Mouse (Mus musculus): Measurements from ENCODE around the gene Ccdc9b. TPM values are rescaled to one million over a fixed set of nuclear protein-coding genes. Genes with fewer than 3 reads are reported as not detected.

Ccdc9b gene
- polyA plus RNA-seq, 1 experiment from 2014 or later, result 0.68 TPM

- WGBS, result 69% methylated on average over 3 of the region's 3 CpGs
Measured at GRCm38 (mm10) chr2:118740341-118740740, 22.1 kb downstream of the Ccdc9b start.

DNA sequence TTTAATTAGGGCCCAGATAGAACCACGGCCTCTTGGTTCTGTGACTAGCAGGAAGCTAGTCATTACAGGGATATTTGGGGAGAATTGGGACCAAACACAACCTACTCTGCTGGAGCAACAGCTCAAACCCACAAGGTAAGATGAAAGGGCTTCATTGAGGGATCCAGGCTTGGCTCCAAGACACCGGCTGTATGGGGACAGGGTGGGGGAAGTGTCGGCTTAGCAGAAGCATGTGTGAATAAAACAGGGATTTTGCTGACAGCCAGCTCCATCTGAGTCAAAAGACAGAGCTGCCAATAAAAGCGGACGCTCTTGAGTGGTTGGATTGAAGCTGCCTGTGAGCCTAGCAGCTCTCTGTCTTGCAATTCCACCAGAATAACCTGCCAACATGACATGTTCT is 29.1 kb downstream of the Ccdc9b start:
- WGBS, result 82% methylated on average over 5 of the region's 5 CpGs
- no peak overlapping the region for H3K9ac ChIP-seq (ENCODE audit: low read depth, low read length)
- ATAC-seq (ENCODE audit: low FRiP score), result no peak
- no peaks in the 10 kb centered on the region for H3K36me3 ChIP-seq (ENCODE audit: control insufficient read depth, insufficient read depth, low read length)
- no peak overlapping the region for H3K4me3 ChIP-seq (ENCODE audit: low read depth, low read length)
- H3K4me2 ChIP-seq (replicated peaks; ENCODE audit: low read depth, low read length), result no peak overlapping the region
- DNase-seq (ENCODE audit: low spot score), result no peak
- no peaks in the 10 kb centered on the region for H3K9me3 ChIP-seq (ENCODE audit: control insufficient read depth, low read length)
- H3K27me3 ChIP-seq (ENCODE audit: control insufficient read depth, insufficient read depth, low read length), result peaks cover 10% of the 10 kb centered on the region
- no peak overlapping the region for H3K27ac ChIP-seq (ENCODE audit: low read depth, low read length)
- H3K4me1 ChIP-seq (replicated peaks; ENCODE audit: control insufficient read depth, insufficient read depth, low read length), result no peaks in the 10 kb centered on the region

More at GRCm38 (mm10) chr2:118740341-118740740, 22.1 kb downstream of the Ccdc9b start:
- H3K4me1 ChIP-seq (replicated peaks; ENCODE audit: control insufficient read depth, insufficient read depth, low read length), result no peaks in the 10 kb centered on the region; the same call in 1 of the 2 replicates
- no peak overlapping the region for H3K4me2 ChIP-seq (replicated peaks; ENCODE audit: low read depth, low read length)
- no peak overlapping the region for H3K4me3 ChIP-seq (ENCODE audit: low read depth, low read length)
- H3K9me3 ChIP-seq (ENCODE audit: control insufficient read depth, low read length), result no peaks in the 10 kb centered on the region
- no peaks in the 10 kb centered on the region for H3K36me3 ChIP-seq (ENCODE audit: control insufficient read depth, insufficient read depth, low read length)
- no peak for ATAC-seq (ENCODE audit: low FRiP score)
- no peak overlapping the region for H3K27ac ChIP-seq (ENCODE audit: low read depth, low read length)
- no peak overlapping the region for H3K9ac ChIP-seq (ENCODE audit: low read depth, low read length)
- DNase-seq (ENCODE audit: low spot score), result no peak
- peaks cover 5% of the 10 kb centered on the region; the same call in 1 of the 2 replicates for H3K27me3 ChIP-seq (ENCODE audit: control insufficient read depth, insufficient read depth, low read length)

GRCm38 (mm10) chr2:118731981-118732380 is 30.5 kb downstream of the Ccdc9b start:
- DNase-seq (ENCODE audit: low spot score), result no peak
- Histone ChIP-seq H3K9ac (ENCODE audit: low read depth, low read length) (no peak overlapping the region), H3K27me3 (ENCODE audit: control insufficient read depth, insufficient read depth, low read length) (peaks cover 10% of the 10 kb centered on the region), H3K36me3 (ENCODE audit: control insufficient read depth, insufficient read depth, low read length) (no peaks in the 10 kb centered on the region), H3K4me3 (ENCODE audit: low read depth, low read length) (no peak overlapping the region), H3K27ac (ENCODE audit: low read depth, low read length) (no peak overlapping the region), H3K4me1 (replicated peaks; ENCODE audit: control insufficient read depth, insufficient read depth, low read length) (no peaks in the 10 kb centered on the region), H3K9me3 (ENCODE audit: control insufficient read depth, low read length) (no peaks in the 10 kb centered on the region), H3K4me2 (replicated peaks; ENCODE audit: low read depth, low read length) (no peak overlapping the region)
- 89% methylated on average over 5 of the region's 5 CpGs for WGBS
- no peak for ATAC-seq (ENCODE audit: low FRiP score)

DNA sequence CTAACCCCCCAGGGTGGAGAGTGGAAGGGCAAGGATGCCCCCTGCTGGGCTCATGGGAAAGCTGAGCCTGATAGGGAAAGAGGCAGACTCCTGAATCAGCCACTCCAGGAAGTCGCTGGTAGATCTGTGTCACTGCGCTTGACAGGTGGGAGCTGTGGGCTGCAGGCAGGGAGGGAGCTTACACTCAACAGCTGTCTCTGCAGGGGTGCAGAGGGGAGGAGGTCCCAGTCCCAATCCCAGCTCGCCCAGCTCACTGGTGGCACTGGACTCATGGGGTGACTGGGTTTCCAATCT is 31.9 kb downstream of the Ccdc9b start:
- H3K36me3 ChIP-seq (ENCODE audit: control insufficient read depth, insufficient read depth, low read length), result no peaks in the 10 kb centered on the region
- WGBS, result 5% methylated on average over 3 of the region's 3 CpGs
- no peak overlapping the region for H3K27ac ChIP-seq (ENCODE audit: low read depth, low read length)
- no peak overlapping the region for H3K9ac ChIP-seq (ENCODE audit: low read depth, low read length)
- H3K27me3 ChIP-seq (ENCODE audit: control insufficient read depth, insufficient read depth, low read length), result peaks cover 10% of the 10 kb centered on the region
- no peaks in the 10 kb centered on the region for H3K4me1 ChIP-seq (replicated peaks; ENCODE audit: control insufficient read depth, insufficient read depth, low read length)
- no peak overlapping the region for H3K4me2 ChIP-seq (replicated peaks; ENCODE audit: low read depth, low read length)
- DNase-seq (ENCODE audit: low spot score), result peak; percentile 56
- H3K9me3 ChIP-seq (ENCODE audit: control insufficient read depth, low read length), result no peaks in the 10 kb centered on the region
- H3K4me3 ChIP-seq (ENCODE audit: low read depth, low read length), result no peak overlapping the region
- no peak for ATAC-seq (ENCODE audit: low FRiP score)

- no peak for DNase-seq (ENCODE audit: low spot score)
Measured at GRCm38 (mm10) chr2:118729816-118730621, 32.4 kb downstream of the Ccdc9b start.

GRCm38 (mm10) chr2:118729194-118729593 is 33.3 kb downstream of the Ccdc9b start:
- WGBS, result 52% methylated on average over 4 of the region's 4 CpGs
- Histone ChIP-seq H3K27me3 (ENCODE audit: control insufficient read depth, insufficient read depth, low read length) (peaks cover 10% of the 10 kb centered on the region), H3K27ac (ENCODE audit: low read depth, low read length) (no peak overlapping the region), H3K9ac (ENCODE audit: low read depth, low read length) (no peak overlapping the region), H3K4me2 (replicated peaks; ENCODE audit: low read depth, low read length) (no peak overlapping the region), H3K9me3 (ENCODE audit: control insufficient read depth, low read length) (no peaks in the 10 kb centered on the region), H3K4me1 (replicated peaks; ENCODE audit: control insufficient read depth, insufficient read depth, low read length) (0 out of 2 replicates have a peak, but pooled peaks cover 2% of the 10 kb centered on the region), H3K36me3 (ENCODE audit: control insufficient read depth, insufficient read depth, low read length) (no peaks in the 10 kb centered on the region), H3K4me3 (ENCODE audit: low read depth, low read length) (no peak overlapping the region)
- DNase-seq (ENCODE audit: low spot score) (no peak), ATAC-seq (ENCODE audit: low FRiP score) (no peak)

More at GRCm38 (mm10) chr2:118729816-118730621, 32.4 kb downstream of the Ccdc9b start:
- WGBS, result 30% methylated on average over 8 of the region's 8 CpGs
- Histone ChIP-seq H3K4me2 (replicated peaks; ENCODE audit: low read depth, low read length) (no peak overlapping the region), H3K27ac (ENCODE audit: low read depth, low read length) (no peak overlapping the region), H3K9ac (ENCODE audit: low read depth, low read length) (no peak overlapping the region), H3K4me3 (ENCODE audit: low read depth, low read length) (no peak overlapping the region), H3K9me3 (ENCODE audit: control insufficient read depth, low read length) (no peaks in the 10 kb centered on the region), H3K27me3 (ENCODE audit: control insufficient read depth, insufficient read depth, low read length) (peaks cover 10% of the 10 kb centered on the region), H3K4me1 (replicated peaks; ENCODE audit: control insufficient read depth, insufficient read depth, low read length) (no peaks in the 10 kb centered on the region), H3K36me3 (ENCODE audit: control insufficient read depth, insufficient read depth, low read length) (no peaks in the 10 kb centered on the region)
- ATAC-seq (ENCODE audit: low FRiP score), result no peak

DNA sequence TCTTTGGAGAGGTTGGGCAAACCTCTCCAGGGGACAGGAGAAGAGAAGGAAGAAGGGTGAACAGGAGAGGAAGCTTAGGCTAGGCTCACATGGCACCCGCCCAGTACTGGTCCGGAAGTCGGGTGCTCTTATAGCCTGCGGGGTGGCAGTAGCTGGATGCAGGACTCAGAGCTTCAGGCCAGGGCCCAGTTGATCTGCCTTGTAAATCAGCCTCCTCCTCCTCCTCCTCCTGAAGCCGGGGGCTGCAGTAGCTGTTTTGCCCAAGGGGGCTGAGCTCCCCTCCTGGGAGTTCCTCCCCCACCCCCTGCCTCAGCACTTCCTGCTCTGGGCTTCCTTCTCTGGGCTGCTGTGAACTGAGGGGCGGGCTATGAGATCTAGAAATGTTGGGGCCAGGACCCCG is 34.1 kb downstream of the Ccdc9b start, which contains the start of gene Plcb2:
Gene Plcb2 (minus strand): TSS at position 102 of the 400 bp plus-strand sequence.
- H3K9ac ChIP-seq (ENCODE audit: low read depth, low read length), result no peak within 1 kb of the TSS
- H3K36me3 ChIP-seq (ENCODE audit: control insufficient read depth, insufficient read depth, low read length), result no peaks in the 10 kb centered on the region
- H3K4me2 ChIP-seq (replicated peaks; ENCODE audit: low read depth, low read length), result no peak within 1 kb of the TSS
- H3K4me1 ChIP-seq (replicated peaks; ENCODE audit: control insufficient read depth, insufficient read depth, low read length), result 0 out of 2 replicates have a peak, but pooled peaks cover 2% of the 10 kb centered on the region
- 21% methylated on average over 7 of the region's 7 CpGs for WGBS
- ATAC-seq (ENCODE audit: low FRiP score) (no peak), DNase-seq (ENCODE audit: low spot score) (no peak)
- no peaks in the 10 kb centered on the region for H3K9me3 ChIP-seq (ENCODE audit: control insufficient read depth, low read length)
- no peak within 1 kb of the TSS for H3K4me3 ChIP-seq (ENCODE audit: low read depth, low read length)
- H3K27me3 ChIP-seq (ENCODE audit: control insufficient read depth, insufficient read depth, low read length), result peaks cover 10% of the 10 kb centered on the region
- no peak within 1 kb of the TSS for H3K27ac ChIP-seq (ENCODE audit: low read depth, low read length)

DNA sequence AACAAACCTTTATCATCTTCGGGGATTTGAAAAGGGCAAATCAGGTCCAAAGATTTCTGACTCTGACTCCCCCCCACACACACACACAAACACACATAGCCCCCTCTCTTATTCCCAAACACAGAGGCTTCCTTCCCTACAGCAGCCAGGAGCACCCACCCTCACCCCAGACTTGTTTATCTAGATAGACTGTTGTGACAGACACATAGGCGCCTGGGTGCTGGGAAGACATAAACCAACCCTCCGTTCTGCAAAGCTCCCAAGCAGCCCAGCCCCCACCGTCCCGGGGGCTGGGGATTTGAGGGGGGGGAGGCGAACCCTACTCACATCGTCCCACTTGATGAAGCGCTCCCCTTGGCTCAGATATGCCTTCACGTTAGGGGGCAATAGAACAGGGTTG is 34.5 kb downstream of the Ccdc9b start:
- ATAC-seq (ENCODE audit: low FRiP score), result no peak
- Histone ChIP-seq H3K27ac (ENCODE audit: low read depth, low read length) (no peak overlapping the region), H3K4me2 (replicated peaks; ENCODE audit: low read depth, low read length) (no peak overlapping the region), H3K27me3 (ENCODE audit: control insufficient read depth, insufficient read depth, low read length) (peaks cover 10% of the 10 kb centered on the region), H3K4me1 (replicated peaks; ENCODE audit: control insufficient read depth, insufficient read depth, low read length) (0 out of 2 replicates have a peak, but pooled peaks cover 2% of the 10 kb centered on the region), H3K9me3 (ENCODE audit: control insufficient read depth, low read length) (no peaks in the 10 kb centered on the region), H3K4me3 (ENCODE audit: low read depth, low read length) (no peak overlapping the region), H3K36me3 (ENCODE audit: control insufficient read depth, insufficient read depth, low read length) (no peaks in the 10 kb centered on the region), H3K9ac (ENCODE audit: low read depth, low read length) (no peak overlapping the region)
- WGBS, result 29% methylated on average over 9 of the region's 9 CpGs
- DNase-seq (ENCODE audit: low spot score), result no peak

- DNase-seq (ENCODE audit: low spot score) (no peak), ATAC-seq (ENCODE audit: low FRiP score) (no peak)
- WGBS, result 77% methylated on average over 2 of the region's 2 CpGs
- Histone ChIP-seq H3K27me3 (ENCODE audit: control insufficient read depth, insufficient read depth, low read length) (peaks cover 10% of the 10 kb centered on the region), H3K4me2 (replicated peaks; ENCODE audit: low read depth, low read length) (no peak overlapping the region), H3K36me3 (ENCODE audit: control insufficient read depth, insufficient read depth, low read length) (no peaks in the 10 kb centered on the region), H3K27ac (ENCODE audit: low read depth, low read length) (no peak overlapping the region), H3K4me1 (replicated peaks; ENCODE audit: control insufficient read depth, insufficient read depth, low read length) (0 out of 2 replicates have a peak, but pooled peaks cover 2% of the 10 kb centered on the region), H3K4me3 (ENCODE audit: low read depth, low read length) (no peak overlapping the region), H3K9ac (ENCODE audit: low read depth, low read length) (no peak overlapping the region), H3K9me3 (ENCODE audit: control insufficient read depth, low read length) (no peaks in the 10 kb centered on the region)
Measured at GRCm38 (mm10) chr2:118726873-118727272, 35.6 kb downstream of the Ccdc9b start.

All from hindbrain, embryonic 11.5 days (tissue).